Mouse (Mus musculus): ENCODE measurements around the gene Glo1.
"Not testable (repeated sequence)": the region's sequence is repeated elsewhere in the genome, so short reads cannot be mapped to it uniquely, and the experiment has no call there.

Gene Glo1

GRCm38 (mm10) chr17:30626719-30627118, at the start of gene Glo1:
Glo1 (minus strand) TSS chr17:30626871.
- not testable (repeated sequence) for DNase-seq (ENCODE audit: low read depth, low spot score)

DNA sequence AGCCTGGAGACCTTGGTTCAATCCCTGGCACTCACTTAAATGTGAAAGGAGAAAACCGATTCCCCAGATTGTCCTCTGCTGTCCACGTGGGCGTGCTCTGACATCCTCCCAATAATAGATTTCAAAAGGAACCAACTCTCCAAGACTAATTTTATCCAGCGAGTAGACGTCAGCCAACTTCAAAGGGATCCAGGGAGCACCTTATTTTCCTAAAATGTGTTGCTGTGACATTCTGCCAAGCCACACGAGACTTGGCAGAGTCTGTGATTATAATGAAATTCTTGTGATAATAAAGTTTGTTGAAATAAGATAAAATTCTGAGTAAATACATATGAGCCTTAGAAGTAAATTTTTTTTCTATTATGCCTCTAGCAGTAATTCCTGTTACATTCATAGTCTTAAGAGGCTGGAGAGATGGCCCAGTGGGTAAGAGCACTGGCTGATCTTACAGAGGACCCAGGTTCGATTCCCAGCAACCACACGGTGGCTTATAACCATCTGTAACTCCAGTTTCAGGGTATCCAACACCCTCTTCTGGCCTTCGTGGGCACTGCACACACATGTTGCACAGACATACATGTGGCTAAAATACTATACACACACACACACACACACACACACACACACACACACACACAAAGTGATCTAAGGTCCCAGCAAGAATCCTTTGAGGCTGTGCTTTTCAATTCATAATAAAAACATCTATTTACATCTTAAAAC, 48.5 kb upstream of the Glo1 start:
- no peak for DNase-seq (ENCODE audit: low read depth, low spot score)

- no peak for DNase-seq (ENCODE audit: low read depth, low spot score)
Observed at GRCm38 (mm10) chr17:30673023-30673422, 46.4 kb upstream of the Glo1 start.

- DNase-seq (ENCODE audit: low read depth, low spot score): no peak
Observed at GRCm38 (mm10) chr17:30672556-30672955, 45.9 kb upstream of the Glo1 start.

DNA sequence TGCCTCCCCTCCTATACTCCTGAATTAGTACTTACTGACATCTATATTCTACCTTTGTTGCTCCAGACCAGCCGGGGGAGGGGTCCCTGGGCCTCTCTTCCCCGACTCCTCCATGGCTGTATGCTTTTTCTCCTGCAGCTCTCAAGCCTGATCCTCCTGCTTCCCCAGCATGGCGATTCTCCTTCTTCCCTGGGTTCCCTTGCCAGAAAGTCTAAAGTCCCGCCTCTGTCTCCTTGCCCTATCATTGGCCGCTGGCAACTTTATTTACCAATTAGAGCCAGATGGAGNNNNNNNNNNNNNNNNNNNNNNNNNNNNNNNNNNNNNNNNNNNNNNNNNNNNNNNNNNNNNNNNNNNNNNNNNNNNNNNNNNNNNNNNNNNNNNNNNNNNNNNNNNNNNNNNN, 38.2 kb upstream of the Glo1 start:
- no peak for DNase-seq (ENCODE audit: low read depth, low spot score)

DNA sequence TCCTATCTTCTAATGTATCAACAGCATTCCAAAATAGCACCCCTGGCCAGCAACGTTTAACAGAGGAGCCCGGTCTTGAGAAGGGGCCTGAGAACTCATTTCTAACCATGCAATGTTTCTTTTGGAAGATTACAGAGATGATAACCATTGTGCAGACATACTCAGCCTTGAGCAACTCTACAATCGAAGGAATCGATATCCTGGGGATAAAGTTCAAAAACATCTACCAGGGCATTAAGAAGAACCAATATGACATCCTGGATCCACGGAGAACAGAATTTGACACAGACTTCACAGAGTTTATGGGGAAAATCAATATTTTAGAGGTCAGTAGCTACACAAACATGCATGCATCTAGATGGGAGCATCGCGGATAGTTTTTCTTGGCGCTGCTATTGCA, 36.5 kb upstream of the Glo1 start:
- DNase-seq (ENCODE audit: low read depth, low spot score): no peak

- DNase-seq (ENCODE audit: low read depth, low spot score): no peak
Observed at GRCm38 (mm10) chr17:30662131-30662530, 35.5 kb upstream of the Glo1 start.

DNA sequence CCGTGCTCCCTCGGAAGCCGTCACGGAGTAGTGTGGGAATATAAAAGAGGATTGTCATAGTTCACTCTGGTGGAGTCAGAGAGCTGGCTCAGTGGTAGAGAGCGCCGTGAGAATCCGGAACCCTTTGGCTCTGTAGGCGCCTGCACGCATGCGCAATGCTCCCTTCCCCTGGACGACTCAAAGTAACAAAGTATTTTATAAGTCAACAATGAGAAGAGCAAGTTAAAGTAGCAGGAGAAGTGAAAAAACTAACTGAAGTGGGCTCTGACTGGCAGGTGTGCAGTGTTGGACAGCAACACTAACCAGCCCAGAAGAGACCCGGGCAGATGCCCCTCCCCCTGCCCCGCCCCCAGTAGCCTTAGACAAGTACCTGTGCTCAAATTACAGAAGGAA, 31.5 kb upstream of the Glo1 start:
- peak; percentile 65 for DNase-seq (ENCODE audit: low read depth, low spot score)

GRCm38 (mm10) chr17:30657530-30658151, 31.0 kb upstream of the Glo1 start:
- no peak for DNase-seq (ENCODE audit: low read depth, low spot score)

DNA sequence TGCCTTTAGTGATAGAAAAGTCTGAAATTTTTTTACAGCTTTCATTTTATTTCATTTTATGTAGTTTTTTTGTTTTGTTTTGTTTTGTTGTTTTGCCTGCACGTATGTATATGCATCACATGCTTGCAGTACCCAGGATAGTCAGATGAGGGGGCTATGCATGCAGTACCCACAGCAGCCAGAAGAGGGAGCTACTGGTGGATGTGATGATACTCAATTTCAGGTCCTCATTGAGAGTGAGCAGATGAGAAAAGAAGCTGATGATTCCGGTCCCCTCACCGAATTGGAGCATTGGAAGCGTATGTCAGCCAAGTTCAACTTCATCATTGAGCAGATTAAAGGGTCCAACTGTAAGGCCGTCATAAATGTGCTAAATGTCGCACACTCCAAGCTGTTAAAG, 26.3 kb upstream of the Glo1 start:
- DNase-seq (ENCODE audit: low read depth, low spot score): no peak

DNA sequence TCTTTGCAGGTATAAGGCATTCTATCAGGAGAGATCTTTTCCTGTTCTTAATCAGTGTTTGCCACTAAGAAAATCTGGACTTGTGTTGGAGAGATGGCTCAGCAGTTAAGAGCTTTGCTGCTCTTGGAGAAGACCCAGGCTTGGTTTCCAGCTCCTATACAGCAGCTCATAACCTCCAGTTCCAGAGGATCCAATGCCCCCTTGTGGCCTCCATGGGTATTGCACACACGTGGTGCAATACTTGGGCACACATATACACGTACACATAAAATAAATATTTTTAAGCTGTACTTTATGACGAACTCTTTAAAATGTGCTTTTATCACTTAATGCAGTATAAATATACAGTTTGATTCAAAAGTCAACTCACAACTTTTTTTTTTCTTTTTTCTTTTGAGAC, 22.1 kb upstream of the Glo1 start:
- no peak for DNase-seq (ENCODE audit: low read depth, low spot score)

DNA sequence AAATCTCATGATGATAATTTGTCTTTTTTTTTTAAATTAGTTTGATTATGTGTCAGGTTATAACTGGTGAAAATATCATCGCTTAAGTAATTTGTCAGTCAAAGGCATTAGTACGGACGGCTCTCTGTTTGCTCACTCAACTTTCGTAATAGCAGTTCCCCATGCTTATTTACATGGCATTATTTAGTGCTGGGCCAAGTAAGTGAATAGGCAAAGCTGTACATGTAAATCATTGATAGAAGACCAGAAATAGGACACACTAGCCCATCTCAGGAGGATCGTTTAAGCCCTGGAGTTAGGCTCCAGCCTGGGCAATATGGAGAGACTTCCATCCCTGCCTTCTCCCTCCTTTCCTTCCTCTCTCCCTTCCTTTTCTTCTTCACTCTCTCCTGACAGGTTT, 14.2 kb upstream of the Glo1 start:
- no peak for DNase-seq (ENCODE audit: low read depth, low spot score)

- no peak for DNase-seq (ENCODE audit: low read depth, low spot score)
Observed at GRCm38 (mm10) chr17:30638996-30639395, 12.3 kb upstream of the Glo1 start.

DNA sequence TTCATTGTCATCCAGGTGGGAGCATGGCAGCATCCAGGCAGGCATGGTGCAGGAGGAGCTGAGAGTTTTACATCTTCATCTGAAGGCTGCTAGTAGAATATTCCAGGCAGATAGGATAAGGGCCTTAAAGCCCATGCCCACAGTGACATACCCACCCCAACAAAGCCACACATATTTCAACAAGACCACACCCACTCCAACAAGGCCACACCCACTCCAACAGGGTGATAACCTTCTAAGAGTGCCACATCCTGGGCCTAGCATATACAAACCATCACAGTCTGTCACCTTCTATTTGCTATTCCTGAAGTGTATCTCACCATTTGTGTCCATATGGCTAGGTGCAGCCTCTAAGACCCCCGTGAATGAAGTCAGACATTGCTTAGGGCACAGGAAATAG, 11.0 kb upstream of the Glo1 start:
- no peak for DNase-seq (ENCODE audit: low read depth, low spot score)

GRCm38 (mm10) chr17:30635367-30635766, 8.7 kb upstream of the Glo1 start:
- no peak for DNase-seq (ENCODE audit: low read depth, low spot score)

- not testable (repeated sequence) for DNase-seq (ENCODE audit: low read depth, low spot score)
Observed at GRCm38 (mm10) chr17:30624132-30624531, 2.5 kb downstream of the Glo1 start, which contains the start of gene Dnah8. Dnah8 (plus strand) TSS chr17:30624354.

GRCm38 (mm10) chr17:30623200-30623599, 3.5 kb downstream of the Glo1 start:
- DNase-seq (ENCODE audit: low read depth, low spot score): no peak

GRCm38 (mm10) chr17:30621450-30621849, 5.2 kb downstream of the Glo1 start:
- DNase-seq (ENCODE audit: low read depth, low spot score): no peak

DNA sequence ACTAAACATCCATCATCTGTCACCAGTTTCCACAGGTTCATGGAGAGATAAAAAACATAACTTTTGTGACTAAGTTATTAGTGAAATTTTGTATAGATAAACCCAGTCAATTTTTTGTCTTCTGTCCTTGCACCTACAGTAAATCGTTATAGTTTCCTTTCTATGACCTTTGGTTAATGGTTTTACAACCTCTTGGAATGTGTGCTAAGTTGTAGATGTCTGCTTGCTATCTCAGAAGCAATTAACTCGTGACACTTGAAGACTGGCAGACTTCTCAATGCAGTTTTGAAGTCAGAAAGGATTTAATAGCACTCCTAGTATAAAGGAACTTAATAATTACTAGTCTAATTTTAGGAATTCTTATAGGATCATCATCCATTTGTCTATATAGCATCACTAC, 6.1 kb downstream of the Glo1 start:
- no peak for DNase-seq (ENCODE audit: low read depth, low spot score)

- no peak for DNase-seq (ENCODE audit: low read depth, low spot score)
Observed at GRCm38 (mm10) chr17:30619153-30619552, 7.5 kb downstream of the Glo1 start.

- DNase-seq (ENCODE audit: low read depth, low spot score): no peak
Observed at GRCm38 (mm10) chr17:30618136-30618891, 8.4 kb downstream of the Glo1 start.

- DNase-seq (ENCODE audit: low read depth, low spot score): no peak
Observed at GRCm38 (mm10) chr17:30616203-30616602, 10.5 kb downstream of the Glo1 start.

- no peak for DNase-seq (ENCODE audit: low read depth, low spot score)
Observed at GRCm38 (mm10) chr17:30613350-30613749, 13.3 kb downstream of the Glo1 start.

All from telencephalon, adult 2 months (tissue).